Mouse (Mus musculus) stomach, postnatal 0 days (tissue): Measurements from ENCODE around the gene Hsp90b1. TPM values are rescaled to one million over a fixed set of nuclear protein-coding genes. Genes with fewer than 3 reads are reported as not detected.

ENCODE experiments used
- ATAC-seq: fragments of 200-750 bp; cut with Nextera tagmentation; 2 replicates; pipeline ENCODE4 v1.8.0; 2017; ENCODE audit not compliant: low FRiP score, low TSS enrichment
- DNase-seq: peaks from one replicate; pipeline ENCODE4 v3.0.0-alpha.2; 2016; ENCODE audit warnings: low spot score
- H3K27ac ChIP-seq: fragments of 300-500 bp; sonication (generic); replicated peaks from 2 replicates; pipeline ENCODE4 v1.5.1; 2014; ENCODE audit warnings: mild to moderate bottlenecking, control low read depth
- H3K27me3 ChIP-seq: fragments of 300-500 bp; sonication (generic); 2 replicates; pipeline ENCODE4 v1.6.1; 2014; ENCODE audit warnings: low read length; ENCODE audit not compliant: control insufficient read depth, insufficient read depth
- H3K36me3 ChIP-seq: fragments of 300-500 bp; sonication (generic); 2 replicates; pipeline ENCODE4 v1.6.1; 2014; ENCODE audit warnings: low read length, mixed read lengths; ENCODE audit not compliant: control insufficient read depth, insufficient read depth
- H3K4me1 ChIP-seq: fragments of 300-500 bp; sonication (generic); replicated peaks from 2 replicates; pipeline ENCODE4 v1.6.1; 2014; ENCODE audit warnings: antibody characterized with exemption; ENCODE audit not compliant: control insufficient read depth, insufficient read depth
- H3K4me2 ChIP-seq: fragments of 300-500 bp; sonication (generic); replicated peaks from 2 replicates; pipeline ENCODE4 v1.6.1; 2014; ENCODE audit warnings: low read depth, mild to moderate bottlenecking, control low read depth, moderate library complexity
- H3K4me3 ChIP-seq: fragments of 300-500 bp; sonication (generic); 2 replicates; pipeline ENCODE4 v1.5.1; 2014; ENCODE audit warnings: low read depth, low read length, control low read depth
- H3K9ac ChIP-seq: fragments of 300-500 bp; sonication (generic); 2 replicates; pipeline ENCODE4 v1.6.1; 2014; ENCODE audit warnings: mild to moderate bottlenecking, low read length, control low read depth, mixed read lengths
- H3K9me3 ChIP-seq: fragments of 300-500 bp; sonication (generic); 2 replicates; pipeline ENCODE4 v1.6.1; 2016; ENCODE audit warnings: low read length; ENCODE audit not compliant: control insufficient read depth
- CTCF ChIP-seq: IDR thresholded peaks from 2 replicates; pipeline ENCODE4 v1.5.1; 2016; ENCODE audit warnings: antibody characterized with exemption, low read depth, mild to moderate bottlenecking, moderate library complexity
- EP300 ChIP-seq: optimal IDR thresholded peaks from 2 replicates; pipeline ENCODE3; 2016; ENCODE audit warnings: antibody characterized with exemption
- WGBS: fragments of 180-500 bp; shearing (Covaris S2); extraction: QIAGEN DNeasy Blood & Tissue Kit; methylation state at CpG from one replicate; pipeline ENCODE4 v1.1.7; 2014; 5-methylcytosine and 5-hydroxymethylcytosine counted together
- polyA plus RNA-seq: library from polyadenylated mRNA; unstranded; fragments of >200 nt; fragmentation: Nextera tagmentation; extraction: Ambion mirVana; gene quantifications from 2 replicates; pipeline ENCODE4 v1.2.1, GENCODE M21; 2015

Hsp90b1 gene
- polyA plus RNA-seq, 1 experiment from 2014 or later = 402 TPM

GRCm38 (mm10) chr10:86728176-86728575, 22.9 kb upstream of the Hsp90b1 start:
- H3K4me2 ChIP-seq = no peak overlapping the region
- DNase-seq (no peak), ATAC-seq (no peak)
- no peaks in the 10 kb centered on the region for H3K36me3 ChIP-seq
- no peak overlapping the region for H3K9ac ChIP-seq
- H3K27ac ChIP-seq = peak overlapping the region; percentile 40
- H3K4me1 ChIP-seq = no peaks in the 10 kb centered on the region; the same call in 1 of the 2 replicates
- H3K9me3 ChIP-seq = no peaks in the 10 kb centered on the region
- no peak overlapping the region for H3K4me3 ChIP-seq
- no peaks in the 10 kb centered on the region for H3K27me3 ChIP-seq
- WGBS = 77% methylated on average over 3 of the region's 3 CpGs
- TF ChIP-seq EP300 (no peak), CTCF (no peak)

GRCm38 (mm10) chr10:86727548-86727980, 22.3 kb upstream of the Hsp90b1 start:
- ATAC-seq (peak; percentile 78), DNase-seq (peak; percentile 61)
- Histone ChIP-seq H3K9me3 (no peaks in the 10 kb centered on the region), H3K27ac (peak overlapping the region; percentile 40), H3K4me3 (peak overlapping the region; percentile 17; the same call in 1 of the 2 replicates), H3K4me2 (peak overlapping the region; percentile 51), H3K27me3 (no peaks in the 10 kb centered on the region), H3K36me3 (no peaks in the 10 kb centered on the region), H3K4me1 (no peaks in the 10 kb centered on the region; the same call in 1 of the 2 replicates), H3K9ac (peak overlapping the region; percentile 48)
- no peak for TF ChIP-seq EP300
- no peak for TF ChIP-seq CTCF
- 2% methylated on average over 12 of the region's 12 CpGs for WGBS

GRCm38 (mm10) chr10:86712156-86712555, 6.8 kb upstream of the Hsp90b1 start:
- TF ChIP-seq EP300 (no peak), CTCF (no peak)
- WGBS = 64% methylated on average over 3 of the region's 3 CpGs
- no peaks in the 10 kb centered on the region for H3K4me1 ChIP-seq
- H3K36me3 ChIP-seq = no peaks in the 10 kb centered on the region
- no peak overlapping the region for H3K4me3 ChIP-seq
- H3K27ac ChIP-seq = no peak overlapping the region
- DNase-seq = no peak
- no peak overlapping the region for H3K9ac ChIP-seq
- H3K4me2 ChIP-seq = no peak overlapping the region
- ATAC-seq = no peak
- H3K27me3 ChIP-seq = no peaks in the 10 kb centered on the region
- H3K9me3 ChIP-seq = no peaks in the 10 kb centered on the region

- no peak overlapping the region for H3K9ac ChIP-seq
- H3K36me3 ChIP-seq = peaks cover 3% of the 10 kb centered on the region; the same call in 1 of the 2 replicates
- no peak overlapping the region for H3K4me3 ChIP-seq
- no peak for ATAC-seq
- H3K4me2 ChIP-seq = peak overlapping the region; percentile 69; the same call in 1 of the 2 replicates
- TF ChIP-seq CTCF (no peak), EP300 (no peak)
- H3K4me1 ChIP-seq = 0 out of 2 replicates have a peak, but pooled peaks cover 2% of the 10 kb centered on the region
- no peaks in the 10 kb centered on the region for H3K9me3 ChIP-seq
- H3K27me3 ChIP-seq = no peaks in the 10 kb centered on the region
- no peak overlapping the region for H3K27ac ChIP-seq
- DNase-seq = no peak
- 83% methylated on average over 3 of the region's 3 CpGs for WGBS
Measured at GRCm38 (mm10) chr10:86707134-86707533, 1.8 kb upstream of the Hsp90b1 start.

GRCm38 (mm10) chr10:86705922-86706752, 828 bp upstream of the Hsp90b1 start:
- peaks cover 10% of the 10 kb centered on the region; the same call in 1 of the 2 replicates for H3K36me3 ChIP-seq
- ATAC-seq (peak; percentile 86), DNase-seq (peak; percentile 79)
- H3K9ac ChIP-seq = peak overlapping the region; percentile 72
- H3K27me3 ChIP-seq = no peaks in the 10 kb centered on the region
- H3K4me3 ChIP-seq = peak overlapping the region; percentile 83
- H3K4me1 ChIP-seq = 0 out of 2 replicates have a peak, but pooled peaks cover 2% of the 10 kb centered on the region
- H3K9me3 ChIP-seq = no peaks in the 10 kb centered on the region
- peak overlapping the region; percentile 95 for H3K27ac ChIP-seq
- 2% methylated on average over 33 of the region's 33 CpGs for WGBS
- TF ChIP-seq EP300 = no peak
- TF ChIP-seq CTCF = no peak
- H3K4me2 ChIP-seq = peak overlapping the region; percentile 69

GRCm38 (mm10) chr10:86704589-86705191, 619 bp downstream of the Hsp90b1 start:
- TF ChIP-seq CTCF = no peak
- no peak for TF ChIP-seq EP300
- H3K27me3 ChIP-seq = no peaks in the 10 kb centered on the region
- peaks cover 21% of the 10 kb centered on the region for H3K36me3 ChIP-seq
- H3K9ac ChIP-seq = peak overlapping the region; percentile 90
- peak overlapping the region; percentile 83 for H3K4me3 ChIP-seq
- no peaks in the 10 kb centered on the region for H3K9me3 ChIP-seq
- under 1% methylated on average over 33 of the region's 33 CpGs for WGBS
- peak overlapping the region; percentile 83 for H3K4me2 ChIP-seq
- H3K4me1 ChIP-seq = 0 out of 2 replicates have a peak, but pooled peaks cover 2% of the 10 kb centered on the region
- ATAC-seq (peak; percentile 0; the same call in 1 of the 2 replicates), DNase-seq (no peak)
- H3K27ac ChIP-seq = peak overlapping the region; percentile 90
